ENCODE assay signal across 32 mouse cellular contexts in genomic region chr10:99476214-99476613, GRCm38 (mm10).
A peak's percentile ranks its signal among the peaks of the same experiment; 100 is the strongest.
DNase-seq lines count a peak whose midpoint lies in the region; ATAC-seq and TF ChIP-seq lines count a peak whose summit lies in the region.
"Had no signal": no experiment of that assay in that cellular context is flagged by ENCODE, and none has a peak within 500 bp of the region (broad histone marks: within the 10 kb centered on the region; RNA-seq: fewer than 3 reads in every experiment).

No protein-coding gene starts in this region.

- H3K79me2 ChIP-seq in heart, adult 2 months (replicated peaks; ENCODE audit: control insufficient read depth, insufficient read depth, low read length), result no peaks in the 10 kb centered on the region

- 70% methylated on average over 7 of the region's 7 CpGs for WGBS in forebrain, embryonic 15.5 days
- 87% methylated on average over 7 of the region's 7 CpGs for WGBS in forebrain, embryonic 12.5 days
- WGBS in heart, adult 2 months, result 83% methylated on average over 7 of the region's 7 CpGs

- H3K4me3 ChIP-seq in forebrain, embryonic 15.5 days, result no peak overlapping the region
- no peak overlapping the region for H3K4me3 ChIP-seq in forebrain, embryonic 12.5 days (replicated peaks)
- no peak overlapping the region for H3K4me3 ChIP-seq in left cerebral cortex, adult 2 months
- H3K4me3 ChIP-seq in heart, adult 2 months, result no peak overlapping the region
- H3K4me3 ChIP-seq: embryonic facial prominence, embryonic 10.5 days; embryonic facial prominence, embryonic 13.5 days; erythroblast, embryonic 14.5 days; gastrocnemius, adult 2 months; heart, embryonic 10.5 days; heart, embryonic 13.5 days had no signal

- no peaks in the 10 kb centered on the region for H3K9me3 ChIP-seq in forebrain, embryonic 15.5 days
- no peaks in the 10 kb centered on the region for H3K9me3 ChIP-seq in forebrain, embryonic 12.5 days
- H3K9me3 ChIP-seq: embryonic facial prominence, embryonic 10.5 days; embryonic facial prominence, embryonic 13.5 days; heart, embryonic 10.5 days; heart, embryonic 13.5 days had no signal

- no peak for TF ChIP-seq CTCF in left cerebral cortex, adult 2 months (IDR thresholded peaks at IDR 0.05)
- TF ChIP-seq CTCF in heart, adult 2 months (IDR thresholded peaks at IDR 0.05), result no peak

- H3K4me2 ChIP-seq in forebrain, embryonic 15.5 days (replicated peaks), result no peak overlapping the region
- H3K4me2 ChIP-seq in forebrain, embryonic 12.5 days, result no peak overlapping the region
- H3K4me2 ChIP-seq: embryonic facial prominence, embryonic 13.5 days; heart, embryonic 13.5 days; hindbrain, embryonic 14.5 days had no signal

- H3K9ac ChIP-seq in forebrain, embryonic 15.5 days (replicated peaks), result no peak overlapping the region
- H3K9ac ChIP-seq in forebrain, embryonic 12.5 days, result no peak overlapping the region
- no peak overlapping the region for H3K9ac ChIP-seq in heart, adult 2 months (ENCODE audit: low read depth, low read length)
- H3K9ac ChIP-seq: embryonic facial prominence, embryonic 13.5 days; heart, embryonic 13.5 days; hindbrain, embryonic 14.5 days had no signal

- intact Hi-C loops in left cerebral cortex, adult 2 months (cut with DNase I), result loop anchor here (2.0 to 5.0 kb wide), 5 partner anchors 75 to 309 kb away; partner anchors contain the start of gene Dusp6
- intact Hi-C loops in left cerebral cortex, postnatal 10 days (cut with DNase I), result no loop called here
- intact Hi-C loops in heart, adult 2 months (cut with DNase I), result no loop called here

- no peak for TF ChIP-seq POLR2A in heart, adult 2 months (IDR thresholded peaks at IDR 0.05; ENCODE audit: insufficient read depth, low read depth, low read length)

- no peak for DNase-seq in left cerebral cortex, adult 2 months (ENCODE audit: extremely low spot score in 1 of 2, low spot score in 2 of 2)
- no peak for DNase-seq in left cerebral cortex, postnatal 10 days (ENCODE audit: extremely low spot score in 1 of 2, low spot score in 2 of 2)
- peak; percentile 39 for DNase-seq in brain, adult 2 months (ENCODE audit: low read depth, low spot score)
- DNase-seq in heart, adult 2 months, result no peak
- DNase-seq: adrenal gland, postnatal 10 days; adrenal gland, postnatal 36 days; B cell, adult 2 months; cerebellum, adult 11-12 months; cerebellum, adult 8-10 months; cerebellum, postnatal 10 days; cerebellum, postnatal 36 days; embryo, embryonic 11 days; gastrocnemius, adult 2 months; gastrocnemius, postnatal 14 days; heart, adult 11 months; heart, postnatal 14 days; heart, postnatal 4 days; kidney, adult 18-20 months had no signal

- H3K36me3 ChIP-seq in forebrain, embryonic 15.5 days, result no peaks in the 10 kb centered on the region
- no peaks in the 10 kb centered on the region for H3K36me3 ChIP-seq in forebrain, embryonic 12.5 days (replicated peaks)
- H3K36me3 ChIP-seq in heart, adult 2 months (ENCODE audit: control insufficient read depth, insufficient read depth, low read length), result no peaks in the 10 kb centered on the region; the same call in 1 of the 2 replicates
- H3K36me3 ChIP-seq: embryonic facial prominence, embryonic 10.5 days; embryonic facial prominence, embryonic 13.5 days; G1E; heart, embryonic 10.5 days; heart, embryonic 13.5 days had no signal

- no peak for TF ChIP-seq EP300 in heart, adult 2 months (IDR thresholded peaks at IDR 0.05; ENCODE audit: insufficient read depth, low read depth, low read length)

- peak overlapping the region; percentile 59 for H3K27ac ChIP-seq in forebrain, embryonic 15.5 days (replicated peaks)
- no peak overlapping the region for H3K27ac ChIP-seq in forebrain, embryonic 12.5 days
- H3K27ac ChIP-seq in left cerebral cortex, adult 2 months, result peak overlapping the region; percentile 71
- no peak overlapping the region for H3K27ac ChIP-seq in heart, adult 2 months
- H3K27ac ChIP-seq: embryonic facial prominence, embryonic 10.5 days; embryonic facial prominence, embryonic 13.5 days; gastrocnemius, adult 2 months; heart, embryonic 10.5 days; heart, embryonic 13.5 days; hindbrain, embryonic 14.5 days; hindbrain, postnatal 0 days had no signal

- H3K4me1 ChIP-seq in forebrain, embryonic 15.5 days, result no peaks in the 10 kb centered on the region
- H3K4me1 ChIP-seq in forebrain, embryonic 12.5 days, result peaks cover 5% of the 10 kb centered on the region; the same call in 1 of the 2 replicates
- H3K4me1 ChIP-seq in heart, adult 2 months (ENCODE audit: control insufficient read depth, insufficient read depth, low read length), result peaks cover 2% of the 10 kb centered on the region

- H3K27me3 ChIP-seq in forebrain, embryonic 15.5 days, result no peaks in the 10 kb centered on the region
- H3K27me3 ChIP-seq in forebrain, embryonic 12.5 days, result no peaks in the 10 kb centered on the region
- no peaks in the 10 kb centered on the region for H3K27me3 ChIP-seq in heart, adult 2 months (ENCODE audit: control insufficient read depth, insufficient read depth, low read length)
- H3K27me3 ChIP-seq: CH12.LX; embryonic facial prominence, embryonic 13.5 days; heart, embryonic 13.5 days; Patski had no signal

- no peak; the same call in 1 of the 2 replicates for ATAC-seq in forebrain, embryonic 15.5 days (replicated peaks)
- no peak for ATAC-seq in forebrain, embryonic 12.5 days (ENCODE audit: low FRiP score)
- ATAC-seq: hindbrain, postnatal 0 days; inflammation-experienced regulatory T-cells, adult 6 months; intestine, embryonic 16.5 days; Patski had no signal

Comparison
In these comparisons a context has a peak if more than half of its experiments do, and no peak if none do; other contexts are left out.
1. H3K27ac ChIP-seq: peak in forebrain, embryonic 15.5 days (single experiment) and left cerebral cortex, adult 2 months (single experiment); none in forebrain, embryonic 12.5 days (single experiment) and heart, adult 2 months (single experiment).